Mouse (Mus musculus): ENCODE results near the gene Ogdh.

- TF ChIP-seq CTCF (IDR thresholded peaks at IDR 0.05; ENCODE audit: low read depth, low read length) (no peak), POLR2A (IDR thresholded peaks at IDR 0.05; ENCODE audit: extremely low read depth, insufficient read depth, low read length) (no peak)
Observed at GRCm38 (mm10) chr11:6305943-6306430, 14.6 kb downstream of the Ogdh start.
